Mouse (Mus musculus): ENCODE results near the gene Ripply1.

- TF ChIP-seq POLR2A (IDR thresholded peaks at IDR 0.05; ENCODE audit: low read depth, low read length) (no peak), CTCF (IDR thresholded peaks at IDR 0.05; ENCODE audit: extremely low read depth, insufficient read length, insufficient replicate concordance, low read depth, low read length) (no peak)
Measured at GRCm38 (mm10) chrX:139812636-139813298, 30.6 kb upstream of the Ripply1 start.

Measured in small intestine, adult 2 months (tissue).